Mouse (Mus musculus): ENCODE data around the gene Tnks2.

- TF ChIP-seq CTCF (IDR thresholded peaks at IDR 0.05; ENCODE audit: low read depth, low read length), result no peak
- no peak for TF ChIP-seq POLR2A (IDR thresholded peaks at IDR 0.05; ENCODE audit: borderline replicate concordance, low read depth, low read length)
Observed at GRCm38 (mm10) chr19:36857851-36858250, 23.8 kb downstream of the Tnks2 start.
